Mouse (Mus musculus): ENCODE data around the gene Shld2. TPM values are rescaled to one million over a fixed set of nuclear protein-coding genes. Genes with fewer than 3 reads are reported as not detected.

The Shld2 gene
- polyA plus RNA-seq, 1 experiment from 2014 or later = 9.0 TPM

DNA sequence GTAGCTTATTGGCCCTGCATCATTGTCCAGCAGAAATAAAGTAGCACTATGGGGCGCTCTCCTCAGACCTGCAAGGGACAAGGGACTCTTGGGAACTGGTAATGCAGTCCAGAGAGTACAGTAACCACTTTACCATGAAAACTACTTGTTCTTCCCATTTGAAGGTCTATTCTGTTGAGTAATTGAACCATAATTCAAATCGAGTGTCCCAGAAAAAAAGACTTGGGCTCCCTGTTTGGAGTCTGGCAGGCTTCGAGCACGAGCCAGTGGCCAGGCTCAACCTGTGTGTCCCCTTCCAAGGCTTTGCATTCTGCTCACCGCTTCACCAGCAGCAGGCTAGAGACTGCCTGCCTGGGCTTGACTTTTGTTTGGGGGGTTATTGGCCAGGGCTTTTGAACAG is 34.1 kb upstream of the Shld2 start:
- no peaks in the 10 kb centered on the region for H3K27me3 ChIP-seq (ENCODE audit: insufficient read depth, poor library complexity, severe bottlenecking)
- H3K9me3 ChIP-seq = no peaks in the 10 kb centered on the region
- no peak overlapping the region for H3K4me3 ChIP-seq
- H3K36me3 ChIP-seq = peaks cover 46% of the 10 kb centered on the region
- no peak for DNase-seq (ENCODE audit: low spot score)
- WGBS = 84% methylated on average over 5 of the region's 5 CpGs
- peaks cover 5% of the 10 kb centered on the region; the same call in 1 of the 2 replicates for H3K4me1 ChIP-seq
- H3K27ac ChIP-seq = no peak overlapping the region

DNA sequence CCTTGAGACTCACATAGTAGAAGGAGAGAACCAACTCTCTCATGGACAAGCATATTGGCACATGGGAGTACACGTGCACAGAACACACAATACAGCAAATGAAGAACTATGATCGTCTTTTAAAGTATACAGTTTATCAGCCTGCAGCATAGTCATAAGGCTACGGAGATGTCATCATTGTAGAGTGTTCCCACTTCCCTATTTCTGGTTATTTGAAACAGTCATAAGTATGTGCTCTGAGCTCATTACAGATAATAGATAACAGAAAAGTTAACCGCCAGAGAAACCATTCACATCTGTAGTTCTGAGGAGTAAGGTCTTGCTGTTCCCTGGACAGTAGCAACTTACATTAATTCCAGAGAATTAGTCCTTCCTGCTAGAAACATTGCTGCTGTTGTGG is 32.8 kb upstream of the Shld2 start:
- Histone ChIP-seq H3K36me3 (peaks cover 57% of the 10 kb centered on the region), H3K27me3 (ENCODE audit: insufficient read depth, poor library complexity, severe bottlenecking) (no peaks in the 10 kb centered on the region), H3K4me3 (no peak overlapping the region), H3K27ac (no peak overlapping the region), H3K9me3 (no peaks in the 10 kb centered on the region), H3K4me1 (peaks cover 5% of the 10 kb centered on the region; the same call in 1 of the 2 replicates)
- DNase-seq (ENCODE audit: low spot score) = no peak
- WGBS = 86% methylated on average over 4 of the region's 4 CpGs

DNA sequence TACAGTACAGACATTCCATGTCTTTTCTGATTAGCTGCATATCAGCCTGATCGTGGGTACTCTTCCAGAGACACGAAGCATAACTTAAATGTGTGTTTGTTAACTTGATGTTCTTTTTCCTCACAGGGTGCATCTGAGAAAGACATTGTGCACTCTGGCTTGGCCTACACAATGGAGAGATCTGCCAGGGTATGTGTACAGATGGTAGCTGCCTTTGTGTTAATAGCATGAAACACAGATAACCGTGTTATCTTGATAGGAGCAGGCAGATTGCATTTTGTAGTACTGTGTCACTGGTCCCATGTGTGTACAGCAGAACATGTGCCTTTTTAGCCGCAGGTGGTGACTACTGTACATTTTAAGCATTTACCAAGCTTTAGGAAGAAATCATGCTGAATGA is 31.7 kb upstream of the Shld2 start:
- Histone ChIP-seq H3K36me3 (peaks cover 68% of the 10 kb centered on the region), H3K27ac (no peak overlapping the region), H3K4me3 (no peak overlapping the region), H3K4me1 (peaks cover 5% of the 10 kb centered on the region; the same call in 1 of the 2 replicates), H3K27me3 (ENCODE audit: insufficient read depth, poor library complexity, severe bottlenecking) (no peaks in the 10 kb centered on the region), H3K9me3 (no peaks in the 10 kb centered on the region)
- 86% methylated on average over 4 of the region's 4 CpGs for WGBS
- no peak for DNase-seq (ENCODE audit: low spot score)

- 72% methylated on average over 1 of the region's 1 CpGs for WGBS
- peaks cover 91% of the 10 kb centered on the region for H3K36me3 ChIP-seq
- no peaks in the 10 kb centered on the region for H3K4me1 ChIP-seq
- H3K27ac ChIP-seq = no peak overlapping the region
- no peak for DNase-seq (ENCODE audit: low spot score)
- H3K27me3 ChIP-seq (ENCODE audit: insufficient read depth, poor library complexity, severe bottlenecking) = no peaks in the 10 kb centered on the region
- H3K4me3 ChIP-seq = no peak overlapping the region
- H3K9me3 ChIP-seq = no peaks in the 10 kb centered on the region
These were observed 29.2 kb upstream of the Shld2 start for GRCm38 (mm10) chr14:34339446-34339845.

GRCm38 (mm10) chr14:34332476-34332875 is 22.2 kb upstream of the Shld2 start:
- Histone ChIP-seq H3K4me1 (no peaks in the 10 kb centered on the region), H3K9me3 (no peaks in the 10 kb centered on the region), H3K4me3 (no peak overlapping the region), H3K36me3 (peaks cover 87% of the 10 kb centered on the region), H3K27ac (no peak overlapping the region), H3K27me3 (ENCODE audit: insufficient read depth, poor library complexity, severe bottlenecking) (no peaks in the 10 kb centered on the region)
- WGBS = 88% methylated on average over 5 of the region's 5 CpGs
- DNase-seq (ENCODE audit: low spot score) = no peak

DNA sequence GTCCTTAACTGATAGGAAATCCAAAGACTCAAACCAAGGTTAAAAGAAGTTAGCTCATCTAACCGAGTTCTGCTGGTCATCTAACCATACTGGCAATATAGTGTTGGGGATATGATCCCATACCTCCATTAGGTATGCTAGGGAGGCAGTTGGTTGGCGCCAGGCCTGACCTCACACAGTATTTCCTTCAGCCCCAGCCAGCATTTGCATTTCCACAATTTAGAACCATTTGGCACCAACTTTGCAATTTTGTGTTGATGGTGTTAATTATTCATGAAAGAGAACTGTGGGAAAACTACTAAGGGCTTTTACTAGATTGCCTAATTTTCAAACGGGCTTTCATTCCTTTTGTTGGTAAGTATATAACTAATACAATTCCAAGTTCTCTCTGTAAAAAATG is 21.6 kb upstream of the Shld2 start:
- Histone ChIP-seq H3K36me3 (peaks cover 84% of the 10 kb centered on the region), H3K4me3 (no peak overlapping the region), H3K27ac (no peak overlapping the region), H3K4me1 (no peaks in the 10 kb centered on the region), H3K9me3 (no peaks in the 10 kb centered on the region), H3K27me3 (ENCODE audit: insufficient read depth, poor library complexity, severe bottlenecking) (no peaks in the 10 kb centered on the region)
- no peak for DNase-seq (ENCODE audit: low spot score)
- 83% methylated on average over 3 of the region's 3 CpGs for WGBS

- Histone ChIP-seq H3K4me1 (no peaks in the 10 kb centered on the region), H3K27ac (no peak overlapping the region), H3K4me3 (no peak overlapping the region), H3K36me3 (peaks cover 74% of the 10 kb centered on the region), H3K27me3 (ENCODE audit: insufficient read depth, poor library complexity, severe bottlenecking) (no peaks in the 10 kb centered on the region), H3K9me3 (no peaks in the 10 kb centered on the region)
- 87% methylated on average over 9 of the region's 9 CpGs for WGBS
- no peak for DNase-seq (ENCODE audit: low spot score)
These were observed 20.4 kb upstream of the Shld2 start for GRCm38 (mm10) chr14:34330657-34331158.

DNA sequence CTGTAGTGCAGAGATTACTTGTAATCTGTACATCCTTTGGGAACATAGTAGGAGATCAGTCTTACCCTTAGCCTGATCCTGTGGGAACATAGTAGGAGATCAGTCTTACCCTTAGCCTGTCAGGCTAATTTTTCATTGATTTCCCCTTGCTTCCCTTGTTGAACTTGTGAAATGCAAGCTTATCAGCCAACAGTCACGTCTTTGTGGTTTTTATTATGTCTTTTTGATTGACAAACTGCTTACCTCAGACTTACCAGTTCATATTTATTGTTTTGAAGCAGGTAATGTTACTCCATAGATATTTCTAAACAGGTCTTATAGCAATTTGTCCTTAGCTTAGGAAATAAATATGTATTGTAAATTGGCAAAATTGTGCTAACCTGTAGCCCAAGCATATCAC is 17.3 kb upstream of the Shld2 start:
- DNase-seq (ENCODE audit: low spot score) = no peak
- WGBS = 77% methylated on average over 1 of the region's 1 CpGs
- H3K4me1 ChIP-seq = no peaks in the 10 kb centered on the region

DNA sequence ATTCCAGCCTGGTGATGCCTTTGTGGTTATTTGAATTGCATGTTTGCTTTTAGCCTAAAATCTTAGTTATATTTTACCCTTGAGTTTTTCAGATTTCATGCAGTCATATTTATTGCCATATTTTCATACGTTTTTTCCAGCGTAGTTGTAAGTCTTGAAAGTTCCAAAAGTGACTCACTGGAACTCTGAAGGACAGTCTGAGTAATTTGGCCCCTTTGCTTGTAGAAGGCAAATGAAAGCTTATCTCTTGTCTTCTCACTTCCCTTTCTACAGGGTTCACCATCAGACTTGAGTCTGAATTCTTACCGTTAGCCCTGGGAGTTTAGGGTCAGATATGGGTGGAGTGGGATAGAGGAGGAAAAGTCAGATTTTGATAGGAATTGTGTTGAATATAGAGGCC is 16.3 kb upstream of the Shld2 start:
- 77% methylated on average over 3 of the region's 3 CpGs for WGBS
- H3K4me1 ChIP-seq = no peaks in the 10 kb centered on the region
- no peak overlapping the region for H3K27ac ChIP-seq
- no peak for DNase-seq (ENCODE audit: low spot score)
- H3K4me3 ChIP-seq = no peak overlapping the region
- peaks cover 68% of the 10 kb centered on the region for H3K36me3 ChIP-seq
- H3K9me3 ChIP-seq = no peaks in the 10 kb centered on the region
- no peaks in the 10 kb centered on the region for H3K27me3 ChIP-seq (ENCODE audit: insufficient read depth, poor library complexity, severe bottlenecking)

More for the DNA sequence above, 17.3 kb upstream of the Shld2 start:
- no peak overlapping the region for H3K4me3 ChIP-seq
- H3K27me3 ChIP-seq (ENCODE audit: insufficient read depth, poor library complexity, severe bottlenecking) = no peaks in the 10 kb centered on the region
- H3K36me3 ChIP-seq = peaks cover 74% of the 10 kb centered on the region
- H3K9me3 ChIP-seq = no peaks in the 10 kb centered on the region
- no peak overlapping the region for H3K27ac ChIP-seq

- Histone ChIP-seq H3K27ac (no peak overlapping the region), H3K36me3 (peaks cover 62% of the 10 kb centered on the region), H3K4me1 (no peaks in the 10 kb centered on the region), H3K4me3 (no peak overlapping the region), H3K9me3 (no peaks in the 10 kb centered on the region), H3K27me3 (ENCODE audit: insufficient read depth, poor library complexity, severe bottlenecking) (no peaks in the 10 kb centered on the region)
- WGBS = 93% methylated on average over 5 of the region's 5 CpGs
- DNase-seq (ENCODE audit: low spot score) = no peak
These were observed 13.3 kb upstream of the Shld2 start for GRCm38 (mm10) chr14:34323576-34324085.

GRCm38 (mm10) chr14:34318113-34318512 is 7.8 kb upstream of the Shld2 start:
- Histone ChIP-seq H3K27ac (no peak overlapping the region), H3K4me1 (peaks cover 6% of the 10 kb centered on the region), H3K36me3 (peaks cover 38% of the 10 kb centered on the region), H3K27me3 (ENCODE audit: insufficient read depth, poor library complexity, severe bottlenecking) (no peaks in the 10 kb centered on the region), H3K4me3 (no peak overlapping the region), H3K9me3 (no peaks in the 10 kb centered on the region)
- no peak for DNase-seq (ENCODE audit: low spot score)

GRCm38 (mm10) chr14:34317431-34317830 is 7.1 kb upstream of the Shld2 start:
- WGBS = 93% methylated on average over 3 of the region's 3 CpGs
- Histone ChIP-seq H3K27ac (no peak overlapping the region), H3K9me3 (no peaks in the 10 kb centered on the region), H3K4me1 (peaks cover 13% of the 10 kb centered on the region), H3K27me3 (ENCODE audit: insufficient read depth, poor library complexity, severe bottlenecking) (no peaks in the 10 kb centered on the region), H3K4me3 (no peak overlapping the region), H3K36me3 (peaks cover 33% of the 10 kb centered on the region)
- DNase-seq (ENCODE audit: low spot score) = no peak

DNA sequence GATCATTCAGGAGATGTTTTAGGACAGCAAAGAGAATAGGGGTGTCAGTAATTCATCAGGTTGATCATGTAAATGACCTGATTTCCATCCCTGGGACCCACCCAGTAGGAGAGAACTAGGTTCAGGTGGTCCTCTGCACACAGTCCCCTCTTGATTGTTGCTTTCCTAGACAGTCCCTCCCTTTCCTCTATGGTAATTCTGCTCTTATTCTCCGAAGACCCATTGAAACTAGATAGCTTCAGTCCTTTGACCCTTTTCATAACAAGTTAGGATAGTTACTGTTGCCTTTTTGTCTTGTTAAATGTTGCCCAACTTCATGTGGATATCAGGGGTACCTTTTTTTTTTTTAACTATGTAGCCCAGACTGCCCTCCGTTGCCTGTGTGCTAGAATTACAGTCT is 6.1 kb upstream of the Shld2 start:
- Histone ChIP-seq H3K9me3 (no peaks in the 10 kb centered on the region), H3K27me3 (ENCODE audit: insufficient read depth, poor library complexity, severe bottlenecking) (no peaks in the 10 kb centered on the region), H3K27ac (no peak overlapping the region), H3K4me3 (no peak overlapping the region), H3K36me3 (peaks cover 29% of the 10 kb centered on the region), H3K4me1 (peaks cover 18% of the 10 kb centered on the region)
- WGBS = 95% methylated on average over 2 of the region's 2 CpGs
- DNase-seq (ENCODE audit: low spot score) = no peak

GRCm38 (mm10) chr14:34314796-34315195 is 4.5 kb upstream of the Shld2 start:
- Histone ChIP-seq H3K27ac (no peak overlapping the region), H3K36me3 (peaks cover 18% of the 10 kb centered on the region)

More at GRCm38 (mm10) chr14:34314796-34315195, 4.5 kb upstream of the Shld2 start:
- Histone ChIP-seq H3K4me1 (peaks cover 18% of the 10 kb centered on the region), H3K9me3 (no peaks in the 10 kb centered on the region), H3K27me3 (ENCODE audit: insufficient read depth, poor library complexity, severe bottlenecking) (no peaks in the 10 kb centered on the region), H3K4me3 (no peak overlapping the region)
- DNase-seq (ENCODE audit: low spot score) = no peak
- WGBS = 91% methylated on average over 3 of the region's 3 CpGs
